ENCODE assay signal across 8 mouse cellular contexts in the genomic region with DNA sequence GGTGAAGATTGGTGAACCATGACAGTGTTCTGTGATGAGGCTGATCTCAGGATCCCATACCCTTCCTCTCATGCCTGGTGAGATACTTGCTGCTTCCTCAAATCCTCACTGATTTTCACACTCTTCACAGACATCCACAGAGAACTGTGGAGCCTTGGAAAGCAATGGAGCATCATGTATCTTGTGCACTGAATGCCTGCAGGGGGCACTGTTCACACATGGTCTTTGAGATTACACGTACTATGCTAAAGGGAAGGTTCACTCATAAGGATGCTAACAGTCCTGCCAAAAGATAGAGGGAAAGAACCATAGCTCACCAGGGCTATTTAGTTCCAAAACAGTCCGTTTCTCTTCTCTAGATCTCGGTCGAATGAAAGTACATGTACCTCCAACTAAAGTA. TPM values are rescaled to one million over a fixed set of nuclear protein-coding genes. Genes with fewer than 3 reads are reported as not detected.
DNase-seq lines count a peak whose midpoint lies in the region; ATAC-seq and TF ChIP-seq lines count a peak whose summit lies in the region.

No protein-coding gene starts in this region.

- ATAC-seq in forebrain, embryonic 16.5 days, result no peak

- H3K36me3 ChIP-seq in kidney, adult 2 months (ENCODE audit: control insufficient read depth, insufficient read depth, low read length), result no peaks in the 10 kb centered on the region
- no peaks in the 10 kb centered on the region for H3K36me3 ChIP-seq in forebrain, embryonic 16.5 days (ENCODE audit: control insufficient read depth, insufficient read depth)

- no peak for DNase-seq in kidney, adult 2 months
- DNase-seq in kidney, adult 11 months, result no peak
- DNase-seq in urinary bladder, postnatal 25 days (ENCODE audit: low spot score), result peak; percentile 38
- no peak for DNase-seq in urinary bladder, adult 2 months (ENCODE audit: low spot score)
- DNase-seq in fibroblast of lung, adult 2 months (ENCODE audit: low read depth), result peak; percentile 10
- peak; percentile 31 to 32 for DNase-seq in urinary bladder, postnatal 36 days (ENCODE audit: low spot score in 2 of 2)
- no peak for DNase-seq in T-cell, adult 2 months (ENCODE audit: low spot score)

- H3K4me1 ChIP-seq in kidney, adult 2 months (ENCODE audit: control insufficient read depth, insufficient read depth, low read length), result no peaks in the 10 kb centered on the region
- H3K4me1 ChIP-seq in forebrain, embryonic 16.5 days (replicated peaks; ENCODE audit: control insufficient read depth, insufficient read depth, low read length), result no peaks in the 10 kb centered on the region

- H3K9me3 ChIP-seq in forebrain, embryonic 16.5 days (ENCODE audit: control insufficient read depth, low read length), result no peaks in the 10 kb centered on the region

- no peaks in the 10 kb centered on the region for H3K27me3 ChIP-seq in kidney, adult 2 months (replicated peaks; ENCODE audit: control insufficient read depth, insufficient read depth, low read length)
- no peaks in the 10 kb centered on the region for H3K27me3 ChIP-seq in forebrain, embryonic 16.5 days (replicated peaks; ENCODE audit: control insufficient read depth, insufficient read depth, low read length)

- no peak overlapping the region for H3K4me2 ChIP-seq in forebrain, embryonic 16.5 days (ENCODE audit: low read length)

- no peak for TF ChIP-seq POLR2A in kidney, adult 2 months (IDR thresholded peaks at IDR 0.05; ENCODE audit: low read depth, low read length)

- no peak overlapping the region for H3K27ac ChIP-seq in kidney, adult 2 months (ENCODE audit: insufficient read depth, low read depth, low read length)
- H3K27ac ChIP-seq in forebrain, embryonic 16.5 days (ENCODE audit: low read length), result no peak overlapping the region

- WGBS in kidney, adult 2 months, result 56% methylated on average over 4 of the region's 4 CpGs
- WGBS in forebrain, embryonic 16.5 days, result 61% methylated on average over 4 of the region's 4 CpGs

- H3K4me3 ChIP-seq in kidney, adult 2 months (ENCODE audit: insufficient read depth, low read depth, low read length), result no peak overlapping the region
- no peak overlapping the region for H3K4me3 ChIP-seq in forebrain, embryonic 16.5 days (replicated peaks; ENCODE audit: low read length)

- no peak overlapping the region for H3K9ac ChIP-seq in forebrain, embryonic 16.5 days (replicated peaks; ENCODE audit: low read depth, low read length)

- peak; percentile 24; the same call in 1 of the 2 replicates for TF ChIP-seq CTCF in kidney, adult 2 months (conservative IDR thresholded peaks at IDR 0.05; ENCODE audit: insufficient read depth, insufficient read length, low read depth, low read length)

RNA-seq across cellular contexts. Expression of a gene that starts 5.7 kb away (rescaled TPM):
- polyA plus RNA-seq in kidney, adult 2 months (2012; rRNA removed), result not detected in 2 replicates
- polyA plus RNA-seq in urinary bladder, adult 2 months (2012; rRNA removed), result not detected in 2 replicates
- polyA plus RNA-seq in forebrain, embryonic 16.5 days (2015; fragmentation: Nextera tagmentation; extraction: Ambion mirVana), result not detected in 2 replicates

RNA-seq across cellular contexts. Expression of a gene that starts 12.4 kb away (rescaled TPM):
- polyA plus RNA-seq in kidney, adult 2 months (2012; rRNA removed), result not detected in 2 replicates
- polyA plus RNA-seq in urinary bladder, adult 2 months (2012; rRNA removed), result not detected in 2 replicates
- not detected in 2 replicates for polyA plus RNA-seq in forebrain, embryonic 16.5 days (2015; fragmentation: Nextera tagmentation; extraction: Ambion mirVana)

RNA-seq across cellular contexts. Expression of a gene that starts 23.9 kb away (rescaled TPM):
- not detected in 2 replicates for polyA plus RNA-seq in kidney, adult 2 months (2012; rRNA removed)
- polyA plus RNA-seq in urinary bladder, adult 2 months (2012; rRNA removed), result not detected in 2 replicates
- polyA plus RNA-seq in forebrain, embryonic 16.5 days (2015; fragmentation: Nextera tagmentation; extraction: Ambion mirVana), result not detected in 2 replicates

RNA-seq across cellular contexts. Expression of a gene that starts 36.8 kb away (rescaled TPM):
- not detected in 2 replicates for polyA plus RNA-seq in kidney, adult 2 months (2012; rRNA removed)
- polyA plus RNA-seq in urinary bladder, adult 2 months (2012; rRNA removed), result not detected in 2 replicates
- not detected in 2 replicates for polyA plus RNA-seq in forebrain, embryonic 16.5 days (2015; fragmentation: Nextera tagmentation; extraction: Ambion mirVana)

RNA-seq across cellular contexts. Expression of a gene that starts 46.5 kb away (rescaled TPM):
- polyA plus RNA-seq in kidney, adult 2 months (2012; rRNA removed), result not detected in 2 replicates
- polyA plus RNA-seq in urinary bladder, adult 2 months (2012; rRNA removed), result not detected in 2 replicates
- not detected in 2 replicates for polyA plus RNA-seq in forebrain, embryonic 16.5 days (2015; fragmentation: Nextera tagmentation; extraction: Ambion mirVana)

Comparison
In these comparisons a context has a peak if more than half of its experiments do, and no peak if none do; other contexts are left out.
1. DNase-seq: peak in urinary bladder, postnatal 25 days (single experiment), fibroblast of lung, adult 2 months (single experiment) and urinary bladder, postnatal 36 days (2 of 2); none in kidney, adult 2 months (single experiment), kidney, adult 11 months (single experiment), urinary bladder, adult 2 months (single experiment) and T-cell, adult 2 months (single experiment).